11 mouse cellular contexts compared by ENCODE assay signal in the genomic region with DNA sequence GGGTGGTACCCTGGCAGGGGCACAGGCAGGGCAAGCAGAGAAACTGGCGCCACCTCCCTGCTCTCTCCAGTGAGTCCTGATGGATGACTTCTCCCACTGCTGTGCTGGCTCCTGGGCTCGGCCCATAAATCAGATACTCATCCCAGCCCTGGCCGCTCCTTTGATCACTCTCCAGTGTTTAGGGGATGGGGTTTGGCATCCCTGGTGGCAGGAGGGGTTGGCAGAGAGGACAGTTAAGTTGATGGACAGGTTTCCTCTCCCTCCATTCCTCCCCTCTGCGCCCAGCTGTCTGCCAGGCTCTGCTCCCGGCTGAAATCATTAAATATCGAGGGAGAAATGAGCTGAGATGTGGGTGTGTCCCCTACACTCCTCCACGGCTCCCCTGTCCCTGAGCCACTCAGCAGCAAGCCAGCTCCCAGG. TPM values are rescaled to one million over a fixed set of nuclear protein-coding genes. Genes with fewer than 3 reads are reported as not detected.
DNase-seq lines count a peak whose midpoint lies in the region; ATAC-seq and TF ChIP-seq lines count a peak whose summit lies in the region.
"Had no signal": no experiment of that assay in that cellular context is flagged by ENCODE, and none has a peak within 500 bp of the region (broad histone marks: within the 10 kb centered on the region; RNA-seq: fewer than 3 reads in every experiment).

No protein-coding gene starts in this region.

- no peak for TF ChIP-seq CTCF in thymus, adult 2 months (IDR thresholded peaks at IDR 0.05; ENCODE audit: borderline replicate concordance, control insufficient read depth, extremely low read depth, insufficient read depth, low read length, poor library complexity)

- no peak for TF ChIP-seq POLR2A in thymus, adult 2 months (IDR thresholded peaks at IDR 0.05; ENCODE audit: control insufficient read depth, extremely low read depth, insufficient read depth, low read length, poor library complexity)

- H3K27me3 ChIP-seq in forebrain, embryonic 15.5 days, result no peaks in the 10 kb centered on the region
- peaks cover 10% of the 10 kb centered on the region for H3K27me3 ChIP-seq in midbrain, embryonic 10.5 days (ENCODE audit: low read depth, poor library complexity, severe bottlenecking)
- no peaks in the 10 kb centered on the region for H3K27me3 ChIP-seq in stomach, embryonic 16.5 days (ENCODE audit: control insufficient read depth, insufficient read depth, low read length)
- H3K27me3 ChIP-seq in thymus, adult 2 months (ENCODE audit: control insufficient read depth, insufficient read depth, low read length), result no peaks in the 10 kb centered on the region
- peaks cover 36% of the 10 kb centered on the region for H3K27me3 ChIP-seq in limb, embryonic 10.5 days (ENCODE audit: low read depth, poor library complexity, severe bottlenecking)

- peak; percentile 53 for ATAC-seq in forebrain, embryonic 15.5 days (replicated peaks)
- peak; percentile 39; the same call in 1 of the 2 replicates for ATAC-seq in stomach, embryonic 16.5 days (ENCODE audit: insufficient read depth, low FRiP score)

- H3K4me1 ChIP-seq in forebrain, embryonic 15.5 days, result peaks cover 33% of the 10 kb centered on the region
- peaks cover 29% of the 10 kb centered on the region for H3K4me1 ChIP-seq in midbrain, embryonic 10.5 days
- peaks cover 8% of the 10 kb centered on the region; the same call in 1 of the 2 replicates for H3K4me1 ChIP-seq in stomach, embryonic 16.5 days (ENCODE audit: control insufficient read depth, insufficient read depth, low read length)
- 0 out of 2 replicates have a peak, but pooled peaks cover 6% of the 10 kb centered on the region for H3K4me1 ChIP-seq in thymus, adult 2 months (replicated peaks; ENCODE audit: control insufficient read depth, insufficient read depth, low read length)
- peaks cover 13% of the 10 kb centered on the region for H3K4me1 ChIP-seq in limb, embryonic 10.5 days
- H3K4me1 ChIP-seq: heart, embryonic 15.5 days; limb, embryonic 13.5 days had no signal

- no peaks in the 10 kb centered on the region for H3K9me3 ChIP-seq in forebrain, embryonic 15.5 days
- H3K9me3 ChIP-seq in midbrain, embryonic 10.5 days (replicated peaks), result no peaks in the 10 kb centered on the region
- no peaks in the 10 kb centered on the region for H3K9me3 ChIP-seq in stomach, embryonic 16.5 days (replicated peaks; ENCODE audit: control insufficient read depth, low read length)
- H3K9me3 ChIP-seq in limb, embryonic 10.5 days (replicated peaks), result no peaks in the 10 kb centered on the region
- H3K9me3 ChIP-seq: embryonic facial prominence, embryonic 13.5 days; heart, embryonic 15.5 days; limb, embryonic 13.5 days had no signal

- no peak overlapping the region for H3K4me3 ChIP-seq in forebrain, embryonic 15.5 days
- H3K4me3 ChIP-seq in midbrain, embryonic 10.5 days, result no peak overlapping the region
- H3K4me3 ChIP-seq in stomach, embryonic 16.5 days (replicated peaks; ENCODE audit: low read length), result no peak overlapping the region
- H3K4me3 ChIP-seq in thymus, adult 2 months (ENCODE audit: control insufficient read depth, insufficient read depth, low read length), result no peak overlapping the region
- H3K4me3 ChIP-seq in limb, embryonic 10.5 days, result no peak overlapping the region
- H3K4me3 ChIP-seq: embryonic facial prominence, embryonic 13.5 days; heart, embryonic 15.5 days; limb, embryonic 13.5 days had no signal

- no peaks in the 10 kb centered on the region for H3K36me3 ChIP-seq in forebrain, embryonic 15.5 days
- no peaks in the 10 kb centered on the region for H3K36me3 ChIP-seq in midbrain, embryonic 10.5 days
- no peaks in the 10 kb centered on the region for H3K36me3 ChIP-seq in stomach, embryonic 16.5 days (ENCODE audit: control insufficient read depth, insufficient read depth, low read length)
- no peaks in the 10 kb centered on the region for H3K36me3 ChIP-seq in thymus, adult 2 months (ENCODE audit: control insufficient read depth, insufficient read depth, low read length)
- H3K36me3 ChIP-seq in limb, embryonic 10.5 days, result no peaks in the 10 kb centered on the region
- H3K36me3 ChIP-seq: embryonic facial prominence, embryonic 13.5 days; heart, embryonic 15.5 days; limb, embryonic 13.5 days had no signal

- H3K27ac ChIP-seq in forebrain, embryonic 15.5 days (replicated peaks), result peak overlapping the region; percentile 97
- H3K27ac ChIP-seq in midbrain, embryonic 10.5 days (replicated peaks), result peak overlapping the region; percentile 58
- no peak overlapping the region for H3K27ac ChIP-seq in stomach, embryonic 16.5 days (ENCODE audit: low read length)
- no peak overlapping the region for H3K27ac ChIP-seq in thymus, adult 2 months (ENCODE audit: control insufficient read depth, insufficient read depth, low read length)
- no peak overlapping the region for H3K27ac ChIP-seq in limb, embryonic 10.5 days
- H3K27ac ChIP-seq: embryonic facial prominence, embryonic 13.5 days; heart, embryonic 15.5 days; limb, embryonic 13.5 days had no signal

- WGBS in forebrain, embryonic 15.5 days, result 9% methylated on average over 7 of the region's 7 CpGs
- WGBS in midbrain, embryonic 10.5 days, result 57% methylated on average over 7 of the region's 7 CpGs
- 24% methylated on average over 7 of the region's 7 CpGs for WGBS in stomach, embryonic 16.5 days
- WGBS in thymus, adult 2 months, result 77% methylated on average over 7 of the region's 7 CpGs
- WGBS in limb, embryonic 10.5 days, result 8% methylated on average over 7 of the region's 7 CpGs

- H3K4me2 ChIP-seq in forebrain, embryonic 15.5 days (replicated peaks), result 0 out of 2 replicates have a peak overlapping the region, but pooled peaks have one; percentile 33
- no peak overlapping the region for H3K4me2 ChIP-seq in stomach, embryonic 16.5 days (ENCODE audit: low read depth, low read length)
- H3K4me2 ChIP-seq: embryonic facial prominence, embryonic 13.5 days; heart, embryonic 15.5 days; limb, embryonic 13.5 days had no signal

- H3K9ac ChIP-seq in forebrain, embryonic 15.5 days (replicated peaks), result peak overlapping the region; percentile 21; the same call in 1 of the 2 replicates
- no peak overlapping the region; the same call in none of the 2 replicates for H3K9ac ChIP-seq in stomach, embryonic 16.5 days (ENCODE audit: low read length)
- H3K9ac ChIP-seq: embryonic facial prominence, embryonic 13.5 days; heart, embryonic 15.5 days; limb, embryonic 13.5 days had no signal

- DNase-seq in layer of hippocampus, postnatal 10 days (ENCODE audit: low spot score in 2 of 2), result peak; percentile 37 to 51
- no peak for DNase-seq in layer of hippocampus, adult 9-11 months
- no peak for DNase-seq in midbrain, embryonic 10.5 days (ENCODE audit: low spot score)
- no peak for DNase-seq in thymus, adult 2 months
- DNase-seq in limb, embryonic 10.5 days (ENCODE audit: low spot score), result no peak
- DNase-seq: cerebellum, adult 8-10 months had no signal

RNA-seq across cellular contexts. Expression of a gene that starts 18.1 kb away (rescaled TPM):
- total RNA-seq in layer of hippocampus, postnatal 10 days (2021), result 100 to 1,000 TPM; 127 to 138 TPM
- 6.2 and 6.8 TPM in 2 replicates for polyA plus RNA-seq in forebrain, embryonic 15.5 days (2015; fragmentation: Nextera tagmentation; extraction: Ambion mirVana)
- polyA plus RNA-seq in midbrain, embryonic 10.5 days (2016; fragmentation: Nextera tagmentation; extraction: Ambion mirVana), result 0.23 and 0.26 TPM in 2 replicates
- polyA plus RNA-seq in stomach, embryonic 16.5 days (2015; fragmentation: Nextera tagmentation; extraction: Ambion mirVana), result 0.07 and 0.17 TPM in 2 replicates
- 4.7 and 8.4 TPM in 2 replicates for polyA plus RNA-seq in thymus, adult 2 months (2012; rRNA removed)
- not detected in 2 replicates for polyA plus RNA-seq in limb, embryonic 10.5 days (2016; fragmentation: Nextera tagmentation; extraction: Ambion mirVana)

RNA-seq across cellular contexts. Expression of a gene that starts 36.6 kb away (rescaled TPM):
- 10 to 100 TPM in 1 of 2 experiments, 1 to 10 TPM in 1; 9.2 to 10.4 TPM for total RNA-seq in layer of hippocampus, postnatal 10 days (2021)
- polyA plus RNA-seq in forebrain, embryonic 15.5 days (2015; fragmentation: Nextera tagmentation; extraction: Ambion mirVana), result 77.9 and 85.9 TPM in 2 replicates
- polyA plus RNA-seq in midbrain, embryonic 10.5 days (2016; fragmentation: Nextera tagmentation; extraction: Ambion mirVana), result 81.5 and 121 TPM in 2 replicates
- 18.5 and 18.7 TPM in 2 replicates for polyA plus RNA-seq in stomach, embryonic 16.5 days (2015; fragmentation: Nextera tagmentation; extraction: Ambion mirVana)
- 97.5 and 110 TPM in 2 replicates for polyA plus RNA-seq in thymus, adult 2 months (2012; rRNA removed)
- 11.1 and 13.1 TPM in 2 replicates for polyA plus RNA-seq in limb, embryonic 10.5 days (2016; fragmentation: Nextera tagmentation; extraction: Ambion mirVana)

Comparison
In these comparisons a context has a peak if more than half of its experiments do, and no peak if none do; other contexts are left out.
1. DNase-seq: peak in layer of hippocampus, postnatal 10 days (2 of 2); none in layer of hippocampus, adult 9-11 months (single experiment), midbrain, embryonic 10.5 days (single experiment), thymus, adult 2 months (single experiment) and limb, embryonic 10.5 days (single experiment).
2. H3K27ac ChIP-seq: peak in forebrain, embryonic 15.5 days (single experiment) and midbrain, embryonic 10.5 days (single experiment); none in stomach, embryonic 16.5 days (single experiment), thymus, adult 2 months (single experiment) and limb, embryonic 10.5 days (single experiment).